Mouse (Mus musculus): ENCODE results near the gene Pkdcc. TPM values are rescaled to one million over a fixed set of nuclear protein-coding genes. Genes with fewer than 3 reads are reported as not detected.

Pkdcc gene
- polyA plus RNA-seq (2015; fragmentation: Nextera tagmentation; extraction: Ambion mirVana), result 5.5 and 5.8 TPM in 2 replicates

GRCm38 (mm10) chr17:83214674-83215528, at the start of gene Pkdcc:
Gene Pkdcc, plus strand, starts transcription at chr17:83215292.
- H3K36me3 ChIP-seq (ENCODE audit: control insufficient read depth, insufficient read depth), result no peaks in the 10 kb centered on the region
- H3K4me2 ChIP-seq (ENCODE audit: low read length), result peak within 1 kb of the TSS; percentile 64
- ATAC-seq, result peak; percentile 81
- peaks cover 52% of the 10 kb centered on the region for H3K4me1 ChIP-seq (replicated peaks; ENCODE audit: control insufficient read depth, insufficient read depth, low read length)
- no peaks in the 10 kb centered on the region for H3K9me3 ChIP-seq (ENCODE audit: control insufficient read depth, low read length)
- H3K27me3 ChIP-seq (replicated peaks; ENCODE audit: control insufficient read depth, insufficient read depth, low read length), result no peaks in the 10 kb centered on the region
- WGBS, result 2% methylated on average over 57 of the region's 105 CpGs
- peak within 1 kb of the TSS; percentile 92 for H3K9ac ChIP-seq (replicated peaks; ENCODE audit: low read depth, low read length)
- peak within 1 kb of the TSS; percentile 59 for H3K27ac ChIP-seq (ENCODE audit: low read length)
- peak within 1 kb of the TSS; percentile 73 for H3K4me3 ChIP-seq (replicated peaks; ENCODE audit: low read length)

GRCm38 (mm10) chr17:83166195-83166594, 48.9 kb upstream of the Pkdcc start:
- H3K36me3 ChIP-seq (ENCODE audit: control insufficient read depth, insufficient read depth), result no peaks in the 10 kb centered on the region
- WGBS, result 83% methylated on average over 5 of the region's 5 CpGs
- no peak overlapping the region for H3K27ac ChIP-seq (ENCODE audit: low read length)
- H3K4me1 ChIP-seq (replicated peaks; ENCODE audit: control insufficient read depth, insufficient read depth, low read length), result peaks cover 17% of the 10 kb centered on the region
- no peak overlapping the region for H3K9ac ChIP-seq (replicated peaks; ENCODE audit: low read depth, low read length)
- H3K4me3 ChIP-seq (replicated peaks; ENCODE audit: low read length), result no peak overlapping the region
- H3K9me3 ChIP-seq (ENCODE audit: control insufficient read depth, low read length), result no peaks in the 10 kb centered on the region
- no peaks in the 10 kb centered on the region for H3K27me3 ChIP-seq (replicated peaks; ENCODE audit: control insufficient read depth, insufficient read depth, low read length)
- ATAC-seq, result no peak
- H3K4me2 ChIP-seq (ENCODE audit: low read length), result no peak overlapping the region

GRCm38 (mm10) chr17:83176146-83176545, 38.9 kb upstream of the Pkdcc start:
- whole genome bisulfite sequencing, result 89% methylated on average over 4 of the region's 4 CpGs

GRCm38 (mm10) chr17:83178483-83179150, 36.5 kb upstream of the Pkdcc start:
- no peak for ATAC-seq

More at GRCm38 (mm10) chr17:83176146-83176545, 38.9 kb upstream of the Pkdcc start:
- H3K9me3 ChIP-seq (ENCODE audit: control insufficient read depth, low read length), result no peaks in the 10 kb centered on the region
- no peaks in the 10 kb centered on the region; the same call in 1 of the 2 replicates for H3K4me1 ChIP-seq (replicated peaks; ENCODE audit: control insufficient read depth, insufficient read depth, low read length)
- H3K27ac ChIP-seq (ENCODE audit: low read length), result no peak overlapping the region
- no peak overlapping the region for H3K4me3 ChIP-seq (replicated peaks; ENCODE audit: low read length)
- no peak overlapping the region for H3K9ac ChIP-seq (replicated peaks; ENCODE audit: low read depth, low read length)
- no peak overlapping the region for H3K4me2 ChIP-seq (ENCODE audit: low read length)
- no peak for ATAC-seq
- no peaks in the 10 kb centered on the region for H3K36me3 ChIP-seq (ENCODE audit: control insufficient read depth, insufficient read depth)
- H3K27me3 ChIP-seq (replicated peaks; ENCODE audit: control insufficient read depth, insufficient read depth, low read length), result no peaks in the 10 kb centered on the region

GRCm38 (mm10) chr17:83179151-83179531, 36.0 kb upstream of the Pkdcc start:
- 66% methylated on average over 6 of the region's 6 CpGs for WGBS
- Histone ChIP-seq H3K4me3 (replicated peaks; ENCODE audit: low read length) (no peak overlapping the region), H3K4me2 (ENCODE audit: low read length) (no peak overlapping the region), H3K9ac (replicated peaks; ENCODE audit: low read depth, low read length) (no peak overlapping the region), H3K36me3 (ENCODE audit: control insufficient read depth, insufficient read depth) (no peaks in the 10 kb centered on the region), H3K27me3 (replicated peaks; ENCODE audit: control insufficient read depth, insufficient read depth, low read length) (no peaks in the 10 kb centered on the region), H3K9me3 (ENCODE audit: control insufficient read depth, low read length) (no peaks in the 10 kb centered on the region), H3K4me1 (replicated peaks; ENCODE audit: control insufficient read depth, insufficient read depth, low read length) (no peaks in the 10 kb centered on the region; the same call in 1 of the 2 replicates), H3K27ac (ENCODE audit: low read length) (no peak overlapping the region)
- no peak for ATAC-seq

More at GRCm38 (mm10) chr17:83178483-83179150, 36.5 kb upstream of the Pkdcc start:
- no peaks in the 10 kb centered on the region; the same call in 1 of the 2 replicates for H3K4me1 ChIP-seq (replicated peaks; ENCODE audit: control insufficient read depth, insufficient read depth, low read length)
- no peaks in the 10 kb centered on the region for H3K9me3 ChIP-seq (ENCODE audit: control insufficient read depth, low read length)
- no peak overlapping the region for H3K4me3 ChIP-seq (replicated peaks; ENCODE audit: low read length)
- H3K27me3 ChIP-seq (replicated peaks; ENCODE audit: control insufficient read depth, insufficient read depth, low read length), result no peaks in the 10 kb centered on the region
- no peak overlapping the region for H3K27ac ChIP-seq (ENCODE audit: low read length)
- WGBS, result 74% methylated on average over 9 of the region's 9 CpGs
- H3K9ac ChIP-seq (replicated peaks; ENCODE audit: low read depth, low read length), result no peak overlapping the region
- H3K4me2 ChIP-seq (ENCODE audit: low read length), result no peak overlapping the region
- no peaks in the 10 kb centered on the region for H3K36me3 ChIP-seq (ENCODE audit: control insufficient read depth, insufficient read depth)

GRCm38 (mm10) chr17:83179569-83179968, 35.5 kb upstream of the Pkdcc start:
- no peak overlapping the region for H3K4me3 ChIP-seq (replicated peaks; ENCODE audit: low read length)
- no peak overlapping the region for H3K9ac ChIP-seq (replicated peaks; ENCODE audit: low read depth, low read length)
- no peaks in the 10 kb centered on the region; the same call in 1 of the 2 replicates for H3K4me1 ChIP-seq (replicated peaks; ENCODE audit: control insufficient read depth, insufficient read depth, low read length)
- H3K27me3 ChIP-seq (replicated peaks; ENCODE audit: control insufficient read depth, insufficient read depth, low read length), result no peaks in the 10 kb centered on the region
- no peaks in the 10 kb centered on the region for H3K36me3 ChIP-seq (ENCODE audit: control insufficient read depth, insufficient read depth)
- H3K9me3 ChIP-seq (ENCODE audit: control insufficient read depth, low read length), result no peaks in the 10 kb centered on the region
- no peak for ATAC-seq
- H3K4me2 ChIP-seq (ENCODE audit: low read length), result no peak overlapping the region
- WGBS, result 60% methylated on average over 4 of the region's 4 CpGs
- H3K27ac ChIP-seq (ENCODE audit: low read length), result no peak overlapping the region

GRCm38 (mm10) chr17:83181086-83181485, 34.0 kb upstream of the Pkdcc start:
- H3K9me3 ChIP-seq (ENCODE audit: control insufficient read depth, low read length), result no peaks in the 10 kb centered on the region
- ATAC-seq, result no peak
- H3K27ac ChIP-seq (ENCODE audit: low read length), result no peak overlapping the region
- WGBS, result 80% methylated on average over 7 of the region's 7 CpGs
- H3K4me1 ChIP-seq (replicated peaks; ENCODE audit: control insufficient read depth, insufficient read depth, low read length), result no peaks in the 10 kb centered on the region; the same call in 1 of the 2 replicates
- no peaks in the 10 kb centered on the region for H3K36me3 ChIP-seq (ENCODE audit: control insufficient read depth, insufficient read depth)
- no peak overlapping the region for H3K9ac ChIP-seq (replicated peaks; ENCODE audit: low read depth, low read length)
- no peak overlapping the region for H3K4me3 ChIP-seq (replicated peaks; ENCODE audit: low read length)
- H3K27me3 ChIP-seq (replicated peaks; ENCODE audit: control insufficient read depth, insufficient read depth, low read length), result no peaks in the 10 kb centered on the region
- no peak overlapping the region for H3K4me2 ChIP-seq (ENCODE audit: low read length)

- Histone ChIP-seq H3K4me1 (replicated peaks; ENCODE audit: control insufficient read depth, insufficient read depth, low read length) (no peaks in the 10 kb centered on the region; the same call in 1 of the 2 replicates), H3K9ac (replicated peaks; ENCODE audit: low read depth, low read length) (no peak overlapping the region), H3K4me2 (ENCODE audit: low read length) (no peak overlapping the region), H3K27me3 (replicated peaks; ENCODE audit: control insufficient read depth, insufficient read depth, low read length) (no peaks in the 10 kb centered on the region), H3K27ac (ENCODE audit: low read length) (no peak overlapping the region), H3K36me3 (ENCODE audit: control insufficient read depth, insufficient read depth) (no peaks in the 10 kb centered on the region), H3K9me3 (ENCODE audit: control insufficient read depth, low read length) (no peaks in the 10 kb centered on the region), H3K4me3 (replicated peaks; ENCODE audit: low read length) (no peak overlapping the region)
- ATAC-seq, result no peak
- WGBS, result 80% methylated on average over 7 of the region's 7 CpGs
These were observed 33.5 kb upstream of the Pkdcc start for GRCm38 (mm10) chr17:83181592-83181991.

- no peaks in the 10 kb centered on the region for H3K36me3 ChIP-seq (ENCODE audit: control insufficient read depth, insufficient read depth)
These were observed 32.9 kb upstream of the Pkdcc start for GRCm38 (mm10) chr17:83182061-83182664.

More at GRCm38 (mm10) chr17:83182061-83182664, 32.9 kb upstream of the Pkdcc start:
- Histone ChIP-seq H3K27me3 (replicated peaks; ENCODE audit: control insufficient read depth, insufficient read depth, low read length) (no peaks in the 10 kb centered on the region), H3K27ac (ENCODE audit: low read length) (no peak overlapping the region), H3K4me1 (replicated peaks; ENCODE audit: control insufficient read depth, insufficient read depth, low read length) (no peaks in the 10 kb centered on the region; the same call in 1 of the 2 replicates), H3K9me3 (ENCODE audit: control insufficient read depth, low read length) (no peaks in the 10 kb centered on the region), H3K4me2 (ENCODE audit: low read length) (no peak overlapping the region), H3K9ac (replicated peaks; ENCODE audit: low read depth, low read length) (no peak overlapping the region), H3K4me3 (replicated peaks; ENCODE audit: low read length) (no peak overlapping the region)
- WGBS, result 91% methylated on average over 8 of the region's 8 CpGs
- ATAC-seq, result no peak

Data from forebrain, embryonic 16.5 days (tissue).